ENCODE assay signal across 12 mouse cellular contexts in the genomic region with DNA sequence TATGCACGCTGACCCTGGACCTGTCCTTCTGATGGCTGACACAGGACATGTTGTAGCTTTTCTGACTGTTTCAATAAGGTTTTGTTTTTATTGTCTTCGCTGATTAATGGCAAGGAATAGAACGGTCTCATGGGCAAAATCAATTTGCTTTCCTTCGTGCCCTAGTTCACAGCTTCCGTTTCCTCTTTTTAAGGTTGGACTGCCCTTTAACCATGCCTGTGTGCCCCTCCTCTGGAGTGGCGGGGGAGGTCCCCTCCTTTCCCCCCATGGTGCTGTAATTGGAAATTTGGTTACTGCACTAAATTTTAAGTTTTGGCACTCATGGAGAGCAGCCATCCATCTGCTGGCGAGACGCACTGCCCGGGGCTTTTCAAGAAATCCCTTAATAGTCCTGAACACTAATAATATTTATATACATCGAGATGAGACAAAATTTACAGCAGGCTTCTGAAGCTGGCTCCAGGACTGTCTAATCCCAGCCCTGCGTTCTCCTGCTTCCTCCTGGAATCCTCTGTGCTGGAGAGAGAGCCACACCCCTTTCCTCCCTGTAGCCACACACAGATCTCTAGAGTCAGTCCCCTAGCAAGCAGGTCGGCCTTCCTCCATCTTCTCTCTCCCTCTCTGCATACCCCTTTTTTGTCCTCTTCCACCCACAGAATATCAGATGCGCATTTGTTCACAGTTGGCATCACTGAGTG.
DNase-seq lines count a peak whose midpoint lies in the region; ATAC-seq and TF ChIP-seq lines count a peak whose summit lies in the region.
"Had no signal": no experiment of that assay in that cellular context is flagged by ENCODE, and none has a peak within 500 bp of the region (broad histone marks: within the 10 kb centered on the region; RNA-seq: fewer than 3 reads in every experiment).

No protein-coding gene starts in this region.

- no peaks in the 10 kb centered on the region for H3K9me3 ChIP-seq in heart, embryonic 13.5 days
- H3K9me3 ChIP-seq in lung, postnatal 0 days (ENCODE audit: low read length): no peaks in the 10 kb centered on the region
- no peaks in the 10 kb centered on the region for H3K9me3 ChIP-seq in embryonic facial prominence, embryonic 15.5 days (replicated peaks)
- H3K9me3 ChIP-seq: liver, embryonic 13.5 days had no signal

- TF ChIP-seq CTCF in lung, postnatal 0 days (IDR thresholded peaks at IDR 0.05): no peak

- peaks cover 6% of the 10 kb centered on the region for H3K36me3 ChIP-seq in heart, embryonic 13.5 days
- no peaks in the 10 kb centered on the region for H3K36me3 ChIP-seq in lung, postnatal 0 days (ENCODE audit: insufficient read depth, low read length)
- H3K36me3 ChIP-seq in embryonic facial prominence, embryonic 15.5 days: peaks cover 5% of the 10 kb centered on the region
- no peaks in the 10 kb centered on the region for H3K36me3 ChIP-seq in splenic B cell, adult 2 months (ENCODE audit: control insufficient read depth, insufficient read depth, low read length, poor library complexity, severe bottlenecking)

- 0 out of 2 replicates have a peak overlapping the region, but pooled peaks have one; percentile 16 for H3K9ac ChIP-seq in heart, embryonic 13.5 days
- H3K9ac ChIP-seq in lung, postnatal 0 days (replicated peaks; ENCODE audit: low read depth): no peak overlapping the region
- no peak overlapping the region for H3K9ac ChIP-seq in embryonic facial prominence, embryonic 15.5 days
- H3K9ac ChIP-seq: liver, embryonic 13.5 days had no signal

- TF ChIP-seq EP300 in lung, postnatal 0 days (IDR thresholded peaks at IDR 0.05): no peak

- no peak overlapping the region for H3K4me3 ChIP-seq in heart, embryonic 13.5 days
- no peak overlapping the region for H3K4me3 ChIP-seq in lung, postnatal 0 days (ENCODE audit: low read depth, low read length)
- no peak overlapping the region for H3K4me3 ChIP-seq in embryonic facial prominence, embryonic 15.5 days (replicated peaks)
- H3K4me3 ChIP-seq: liver, embryonic 13.5 days had no signal

- H3K4me1 ChIP-seq in heart, embryonic 13.5 days: peaks cover 56% of the 10 kb centered on the region
- H3K4me1 ChIP-seq in lung, postnatal 0 days (ENCODE audit: insufficient read depth, low read depth, low read length): peaks cover 3% of the 10 kb centered on the region; the same call in 1 of the 2 replicates
- peaks cover 36% of the 10 kb centered on the region for H3K4me1 ChIP-seq in embryonic facial prominence, embryonic 15.5 days

- no peak overlapping the region for H3K4me2 ChIP-seq in heart, embryonic 13.5 days
- H3K4me2 ChIP-seq in lung, postnatal 0 days (replicated peaks; ENCODE audit: low read depth, low read length): no peak overlapping the region
- no peak overlapping the region for H3K4me2 ChIP-seq in embryonic facial prominence, embryonic 15.5 days (replicated peaks)
- H3K4me2 ChIP-seq: liver, embryonic 13.5 days had no signal

- no peak for DNase-seq in heart, postnatal 10 days
- peak; percentile 23 for DNase-seq in lung, postnatal 10 days
- DNase-seq in lung, postnatal 0 days (ENCODE audit: low spot score): no peak
- peak; percentile 19 for DNase-seq in splenic B cell, adult 2 months (ENCODE audit: low read depth, low spot score)
- no peak for DNase-seq in urinary bladder, postnatal 10 days (ENCODE audit: low spot score)
- no peak for DNase-seq in embryo, embryonic 11 days
- DNase-seq: kidney, adult 8-10 months; liver, embryonic 13.5 days had no signal

- 61% methylated on average over 13 of the region's 13 CpGs for WGBS in heart, embryonic 13.5 days
- WGBS in lung, postnatal 0 days: 43% methylated on average over 13 of the region's 13 CpGs
- WGBS in embryonic facial prominence, embryonic 15.5 days: 34% methylated on average over 13 of the region's 13 CpGs

- no peak for ATAC-seq in heart, embryonic 13.5 days (ENCODE audit: extremely low read depth, insufficient number of reproducible peaks, low FRiP score, low TSS enrichment)
- ATAC-seq in lung, postnatal 0 days: no peak
- peak; percentile 62; the same call in 1 of the 2 replicates for ATAC-seq in embryonic facial prominence, embryonic 15.5 days (ENCODE audit: insufficient number of reproducible peaks, low FRiP score, low TSS enrichment, low read depth)
- ATAC-seq: CD4-positive, CD25-positive, alpha-beta regulatory T cell, adult 4 months; forebrain, embryonic 14.5 days had no signal

- H3K27me3 ChIP-seq in heart, embryonic 13.5 days (replicated peaks): no peaks in the 10 kb centered on the region
- no peaks in the 10 kb centered on the region for H3K27me3 ChIP-seq in lung, postnatal 0 days (replicated peaks; ENCODE audit: insufficient read depth, low read length)
- no peaks in the 10 kb centered on the region for H3K27me3 ChIP-seq in embryonic facial prominence, embryonic 15.5 days
- no peaks in the 10 kb centered on the region for H3K27me3 ChIP-seq in splenic B cell, adult 2 months (ENCODE audit: control insufficient read depth, insufficient read depth, low read length, poor library complexity, severe bottlenecking)
- H3K27me3 ChIP-seq: liver, embryonic 13.5 days had no signal

- intact Hi-C loops in heart, postnatal 10 days (cut with DNase I): no loop called here

- H3K27ac ChIP-seq in heart, embryonic 13.5 days (replicated peaks): 0 out of 2 replicates have a peak overlapping the region, but pooled peaks have one; percentile 28
- H3K27ac ChIP-seq in lung, postnatal 0 days (ENCODE audit: low read length): no peak overlapping the region; the same call in 1 of the 2 replicates
- H3K27ac ChIP-seq in embryonic facial prominence, embryonic 15.5 days (replicated peaks): no peak overlapping the region
- H3K27ac ChIP-seq: liver, embryonic 13.5 days had no signal

Comparison
In these comparisons a context has a peak if more than half of its experiments do, and no peak if none do; other contexts are left out.
1. DNase-seq: peak in lung, postnatal 10 days (single experiment) and splenic B cell, adult 2 months (single experiment); none in heart, postnatal 10 days (0 of 2), lung, postnatal 0 days (single experiment), urinary bladder, postnatal 10 days (single experiment) and embryo, embryonic 11 days (single experiment).